Mouse (Mus musculus): ENCODE measurements at regions not wholly inside any gene's neighbourhood (a gene's known extent, or its start where the extent isn't known, plus 50 kb on each side); places are given as distances from the start of the nearest gene placed in this dataset.

DNA sequence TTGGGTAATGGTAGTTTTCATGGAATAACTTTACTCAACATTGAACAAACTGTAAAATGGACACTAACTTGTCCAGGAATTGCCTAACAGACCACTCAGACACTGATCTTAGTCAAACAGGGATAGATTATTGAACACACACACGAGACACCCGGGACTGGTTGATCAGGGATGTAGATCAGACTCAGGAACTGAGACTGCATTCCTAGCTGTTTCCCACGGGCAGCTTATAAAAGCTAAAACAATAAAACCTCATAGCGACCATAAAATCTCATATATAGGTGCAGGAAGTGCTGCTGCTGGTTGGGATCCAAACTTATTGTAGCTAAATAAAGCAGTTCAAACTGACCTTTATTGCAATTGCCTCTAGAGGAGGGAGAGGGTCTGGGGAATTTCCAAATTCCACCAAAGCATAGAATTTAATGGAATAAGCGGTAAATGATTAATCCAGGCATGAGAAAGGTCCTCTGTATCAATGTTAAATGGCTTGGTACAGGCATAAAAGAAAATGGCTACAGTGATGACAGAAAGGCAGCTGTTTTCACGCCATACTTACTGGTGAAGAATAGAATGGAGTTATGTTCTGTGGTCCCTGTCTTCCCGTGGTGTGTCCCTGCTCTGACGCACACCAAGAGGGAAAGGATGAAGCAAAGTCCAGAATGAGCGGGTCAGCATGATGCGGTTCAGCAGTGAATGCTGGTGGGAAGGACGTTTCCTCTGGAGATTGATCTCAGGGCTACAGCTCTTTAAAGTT lies 627.6 kb downstream of the Tecrl start:
- TF ChIP-seq CTCF (conservative IDR thresholded peaks at IDR 0.05; ENCODE audit: insufficient read depth, insufficient read length, low read depth, low read length) (no peak), POLR2A (IDR thresholded peaks at IDR 0.05; ENCODE audit: low read depth, low read length) (no peak)
